Mouse (Mus musculus) erythroblast, embryonic 14.5 days (primary cell): ENCODE data around the gene Hoxa13. TPM values are rescaled to one million over a fixed set of nuclear protein-coding genes. Genes with fewer than 3 reads are reported as not detected.

Source experiments
- H3K27me3 ChIP-seq: 2 replicates; pipeline ENCODE4 v1.6.1; 2012; ENCODE audit warnings: inconsistent platforms; ENCODE audit not compliant: control insufficient read depth
- H3K36me3 ChIP-seq: 2 replicates; pipeline ENCODE4 v1.6.1; 2012; ENCODE audit warnings: mild to moderate bottlenecking, inconsistent platforms; ENCODE audit not compliant: control insufficient read depth
- H3K4me1 ChIP-seq: 2 replicates; pipeline ENCODE4 v1.6.1; 2012; ENCODE audit warnings: inconsistent platforms; ENCODE audit not compliant: control insufficient read depth
- H3K4me3 ChIP-seq: replicated peaks from 2 replicates; pipeline ENCODE3; 2012; ENCODE audit warnings: moderate library complexity, mild to moderate bottlenecking, inconsistent platforms
- H3K9me3 ChIP-seq: 2 replicates; pipeline ENCODE4 v1.6.1; 2012; ENCODE audit warnings: low read length, inconsistent platforms, mixed read lengths; ENCODE audit not compliant: control insufficient read depth
- GATA1 ChIP-seq: IDR thresholded peaks from 2 replicates; pipeline ENCODE4 v1.6.1; 2012; ENCODE audit warnings: low read length, inconsistent platforms, mixed read lengths
- TAL1 ChIP-seq: IDR thresholded peaks from 3 replicates; pipeline ENCODE4 v1.6.1; 2012; ENCODE audit warnings: low read length, inconsistent platforms, mixed read lengths
- polyA plus RNA-seq: library from polyadenylated mRNA; stranded (reverse); fragments of >175 nt; gene quantifications from 2 replicates; pipeline ENCODE4 v1.2.3, GENCODE M21; 2012

Hoxa13 gene
- polyA plus RNA-seq, 1 experiment, result not detected

- Histone ChIP-seq H3K4me1 (no peaks in the 10 kb centered on the region), H3K36me3 (no peaks in the 10 kb centered on the region), H3K9me3 (no peaks in the 10 kb centered on the region; the same call in 1 of the 2 replicates), H3K4me3 (no peak overlapping the region), H3K27me3 (peaks cover 100% of the 10 kb centered on the region)
- no peak for TF ChIP-seq GATA1
- no peak for TF ChIP-seq TAL1
Observed at GRCm38 (mm10) chr6:52209685-52210046, 51.0 kb downstream of the Hoxa13 start.

GRCm38 (mm10) chr6:52208868-52209684 is 51.6 kb downstream of the Hoxa13 start:
- no peaks in the 10 kb centered on the region for H3K36me3 ChIP-seq
- H3K9me3 ChIP-seq, result no peaks in the 10 kb centered on the region; the same call in 1 of the 2 replicates
- no peaks in the 10 kb centered on the region for H3K4me1 ChIP-seq
- TF ChIP-seq GATA1 (no peak), TAL1 (no peak)
- H3K4me3 ChIP-seq, result no peak overlapping the region
- H3K27me3 ChIP-seq, result peaks cover 100% of the 10 kb centered on the region

GRCm38 (mm10) chr6:52208072-52208867 is 52.4 kb downstream of the Hoxa13 start, which contains the start of gene Hoxa6:
Hoxa6 (minus strand) TSS chr6:52208722.
- TF ChIP-seq GATA1 (no peak), TAL1 (no peak)
- no peaks in the 10 kb centered on the region for H3K36me3 ChIP-seq
- H3K27me3 ChIP-seq, result peaks cover 100% of the 10 kb centered on the region
- no peaks in the 10 kb centered on the region; the same call in 1 of the 2 replicates for H3K9me3 ChIP-seq
- no peaks in the 10 kb centered on the region for H3K4me1 ChIP-seq
- H3K4me3 ChIP-seq, result no peak within 1 kb of the TSS

Other genes with a start within 250 kb of the Hoxa13 start
- 0.03 and 0.04 TPM in 2 replicates for gene Skap2, start 248.3 kb downstream of the Hoxa13 start, polyA plus RNA-seq
- not detected in 2 replicates for gene Hoxa1, start 102.6 kb downstream of the Hoxa13 start, polyA plus RNA-seq
- gene Hoxa2, start 96.0 kb downstream of the Hoxa13 start, polyA plus RNA-seq, result not detected in 2 replicates
- 0.02 TPM in 1 of 2 replicates, not detected in the other for gene 5730596B20Rik, start 83.4 kb downstream of the Hoxa13 start, polyA plus RNA-seq
- not detected in 2 replicates for gene Hoxa4, start 69.1 kb downstream of the Hoxa13 start, polyA plus RNA-seq
- not detected in 2 replicates for gene Hoxa5, start 56.3 kb downstream of the Hoxa13 start, polyA plus RNA-seq
- gene Hoxa6, start 52.2 kb downstream of the Hoxa13 start, polyA plus RNA-seq, result not detected in 2 replicates
- gene Hoxa3, start 47.5 kb downstream of the Hoxa13 start, polyA plus RNA-seq, result 0.02 TPM in 1 of 2 replicates, not detected in the other
- not detected in 2 replicates for gene Gm28308, start 47.5 kb downstream of the Hoxa13 start, polyA plus RNA-seq
- 0.02 TPM in 1 of 2 replicates, not detected in the other for gene Hoxa7, start 39.0 kb downstream of the Hoxa13 start, polyA plus RNA-seq
- not detected in 2 replicates for gene Hoxa9, start 29.8 kb downstream of the Hoxa13 start, polyA plus RNA-seq
- gene Hoxa10, start 20.0 kb downstream of the Hoxa13 start, polyA plus RNA-seq, result not detected in 2 replicates
- 0.03 TPM in 1 of 2 replicates, not detected in the other for gene Hoxa11, start 15.1 kb downstream of the Hoxa13 start, polyA plus RNA-seq
- gene Evx1, start 52.6 kb upstream of the Hoxa13 start, polyA plus RNA-seq, result not detected in 2 replicates